Mouse (Mus musculus) sigmoid colon, adult 10 weeks (tissue): ENCODE results near the gene Abca17. TPM values are rescaled to one million over a fixed set of nuclear protein-coding genes. Genes with fewer than 3 reads are reported as not detected.

Experiments
- polyA plus RNA-seq: library from polyadenylated mRNA; stranded (reverse); fragments of 350-450 nt; fragmentation: Illumina TruSeq; extraction: RNeasy Lipid Tissue Mini Kit (QIAGEN cat#74804); gene quantifications from one replicate; pipeline ENCODE4 v1.2.3, GENCODE M21; 2014; ENCODE audit warnings: low read depth, low replicate concordance

The Abca17 gene
- polyA plus RNA-seq, result not detected

GRCm38 (mm10) chr17:24350926-24351759, at the start of gene Abca17:
Abca17 (minus strand) TSS chr17:24351068.

GRCm38 (mm10) chr17:24351760-24352357, 991 bp upstream of the Abca17 start, which contains the start of gene Abca3:
Abca3 (plus strand) TSS chr17:24351950.

GRCm38 (mm10) chr17:24251320-24252069, 99.4 kb downstream of the Abca17 start, which contains the start of gene Ccnf:
Ccnf (minus strand) TSS chr17:24251484.

GRCm38 (mm10) chr17:24220435-24221411, 130.1 kb downstream of the Abca17 start, which contains the start of gene Tedc2:
Tedc2 (minus strand) TSS chr17:24220851.

Other genes starting within 250 kb of the Abca17 start
- 58.3 TPM for gene Pdpk1, start 200.1 kb downstream of the Abca17 start, polyA plus RNA-seq
- gene Amdhd2, start 187.3 kb downstream of the Abca17 start, polyA plus RNA-seq, result 1.7 TPM
- 41.7 TPM for gene Atp6v0c, start 181.4 kb downstream of the Abca17 start, polyA plus RNA-seq
- 21.1 TPM for gene Tbc1d24, start 145.5 kb downstream of the Abca17 start, polyA plus RNA-seq
- 0.16 TPM for gene Ntn3, start 141.5 kb downstream of the Abca17 start, polyA plus RNA-seq
- gene Tedc2, start 130.2 kb downstream of the Abca17 start, polyA plus RNA-seq, result 2.2 TPM
- gene Ccnf, start 99.6 kb downstream of the Abca17 start, polyA plus RNA-seq, result 0.98 TPM
- 6.7 TPM for gene Abca3, start 882 bp upstream of the Abca17 start, polyA plus RNA-seq
- 57.2 TPM for gene Rnps1, start 63.5 kb upstream of the Abca17 start, polyA plus RNA-seq
- 15.6 TPM for gene Eci1, start 75.6 kb upstream of the Abca17 start, polyA plus RNA-seq
- 0.50 TPM for gene Dnase1l2, start 92.0 kb upstream of the Abca17 start, polyA plus RNA-seq
- gene E4f1, start 119.2 kb upstream of the Abca17 start, polyA plus RNA-seq, result 1.5 TPM
- 35.8 TPM for gene Pgp, start 119.3 kb upstream of the Abca17 start, polyA plus RNA-seq
- not detected for gene Bricd5, start 122.8 kb upstream of the Abca17 start, polyA plus RNA-seq
- gene Mlst8, start 128.0 kb upstream of the Abca17 start, polyA plus RNA-seq, result 3.3 TPM
- gene Caskin1, start 137.5 kb upstream of the Abca17 start, polyA plus RNA-seq, result 0.09 TPM
- gene Traf7, start 176.9 kb upstream of the Abca17 start, polyA plus RNA-seq, result 12.6 TPM
- 0.35 TPM for gene Rab26, start 183.1 kb upstream of the Abca17 start, polyA plus RNA-seq
- gene Pkd1, start 198.8 kb upstream of the Abca17 start, polyA plus RNA-seq, result 12.2 TPM